Mouse (Mus musculus) embryonic fibroblast, embryonic 13.5 days (primary cell): ENCODE results near the gene Tmem185b. TPM values are rescaled to one million over a fixed set of nuclear protein-coding genes. Genes with fewer than 3 reads are reported as not detected.

Experiments
- H3K27ac ChIP-seq: 2 replicates; pipeline ENCODE4 v1.5.1; 2012; ENCODE audit warnings: low read length, control low read depth, inconsistent platforms; ENCODE audit not compliant: insufficient read depth
- H3K4me1 ChIP-seq: 2 replicates; pipeline ENCODE4 v1.6.1; 2011; ENCODE audit warnings: low read length; ENCODE audit not compliant: control insufficient read depth, insufficient read depth
- H3K4me3 ChIP-seq: 2 replicates; pipeline ENCODE4 v1.5.1; 2011; ENCODE audit warnings: mild to moderate bottlenecking, control low read depth, low read length; ENCODE audit not compliant: insufficient read depth
- CTCF ChIP-seq: IDR thresholded peaks from 2 replicates; pipeline ENCODE4 v1.5.1; 2011; ENCODE audit warnings: mild to moderate bottlenecking, control low read depth, low read length, moderate library complexity, borderline replicate concordance; ENCODE audit not compliant: insufficient read depth
- POLR2A ChIP-seq: IDR thresholded peaks from 2 replicates; pipeline ENCODE4 v1.6.1; 2011; ENCODE audit warnings: low read depth, mild to moderate bottlenecking, control low read depth, low read length, moderate library complexity
- polyA plus RNA-seq: library from polyadenylated mRNA; stranded (reverse); fragments of >200 nt; gene quantifications from 2 replicates; pipeline ENCODE4 v1.2.4, GENCODE M21; 2011; ENCODE audit warnings: low read depth; ENCODE audit not compliant: missing spikeins, insufficient read length

Tmem185b gene
- polyA plus RNA-seq, 1 experiment = 18.4 TPM

DNA sequence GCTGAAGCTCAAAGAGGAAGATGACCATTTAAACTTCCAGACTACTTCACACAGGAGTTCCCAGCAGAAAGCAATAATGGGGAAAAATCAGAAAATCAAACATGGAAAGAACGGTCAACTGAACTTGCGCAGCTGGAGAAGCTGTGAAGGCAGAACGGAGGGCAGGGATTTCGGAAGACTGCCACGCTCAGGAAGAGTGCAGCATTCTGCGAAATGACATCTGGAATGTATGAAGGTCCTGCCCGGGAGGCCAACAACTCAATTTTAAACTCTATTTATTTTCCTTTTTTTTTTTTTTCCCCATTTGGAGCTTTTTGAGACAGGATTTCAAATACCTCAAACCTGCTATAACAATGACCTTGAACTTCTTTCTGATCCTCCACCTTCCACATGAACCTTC is 35.2 kb upstream of the Tmem185b start:
- H3K4me1 ChIP-seq = peaks cover 7% of the 10 kb centered on the region
- H3K4me3 ChIP-seq = no peak overlapping the region
- no peak overlapping the region for H3K27ac ChIP-seq
- TF ChIP-seq CTCF (no peak), POLR2A (no peak)

DNA sequence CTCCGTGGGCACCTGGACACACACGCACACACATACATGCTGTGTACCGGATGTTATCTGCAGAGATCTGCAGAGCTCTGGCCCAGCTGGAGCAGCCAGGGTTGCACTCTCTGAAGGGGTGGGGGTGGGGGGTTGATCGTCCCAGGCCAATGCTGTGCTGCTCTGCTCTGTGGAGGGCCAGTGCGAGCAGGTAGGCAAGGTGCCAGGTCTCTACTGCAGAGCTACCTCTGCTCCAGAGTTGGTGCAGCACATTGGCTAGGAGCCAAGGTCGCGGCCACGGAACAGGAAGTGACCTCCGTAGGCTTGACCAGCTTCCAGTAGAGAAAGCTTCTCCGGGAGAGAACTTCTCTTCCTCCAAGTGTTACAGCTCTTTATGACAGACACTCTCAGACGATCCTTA is 33.9 kb upstream of the Tmem185b start:
- Histone ChIP-seq H3K4me3 (no peak overlapping the region), H3K27ac (no peak overlapping the region), H3K4me1 (peaks cover 7% of the 10 kb centered on the region)
- TF ChIP-seq CTCF (no peak), POLR2A (no peak)

DNA sequence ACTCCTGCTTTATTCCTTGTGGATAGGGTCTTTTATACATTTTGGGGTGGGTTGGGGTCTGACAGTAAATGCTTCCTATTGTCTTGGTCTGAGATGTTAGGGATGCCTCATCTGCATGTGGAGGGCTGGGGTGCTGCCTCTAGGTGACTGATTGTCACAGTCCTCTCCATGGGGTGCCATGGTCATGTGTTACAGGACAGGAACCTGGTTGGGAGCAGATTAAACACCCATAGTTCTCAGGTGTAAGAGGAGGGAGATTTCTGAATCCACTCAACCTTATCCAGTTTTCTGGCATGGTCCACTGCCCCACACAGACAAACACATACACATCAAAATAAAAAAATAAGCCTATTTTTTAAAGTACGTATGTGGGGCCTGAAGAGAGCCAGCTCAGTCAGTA is 33.5 kb upstream of the Tmem185b start:
- TF ChIP-seq POLR2A (no peak), CTCF (no peak)
- Histone ChIP-seq H3K4me1 (peaks cover 7% of the 10 kb centered on the region), H3K4me3 (no peak overlapping the region), H3K27ac (no peak overlapping the region)

DNA sequence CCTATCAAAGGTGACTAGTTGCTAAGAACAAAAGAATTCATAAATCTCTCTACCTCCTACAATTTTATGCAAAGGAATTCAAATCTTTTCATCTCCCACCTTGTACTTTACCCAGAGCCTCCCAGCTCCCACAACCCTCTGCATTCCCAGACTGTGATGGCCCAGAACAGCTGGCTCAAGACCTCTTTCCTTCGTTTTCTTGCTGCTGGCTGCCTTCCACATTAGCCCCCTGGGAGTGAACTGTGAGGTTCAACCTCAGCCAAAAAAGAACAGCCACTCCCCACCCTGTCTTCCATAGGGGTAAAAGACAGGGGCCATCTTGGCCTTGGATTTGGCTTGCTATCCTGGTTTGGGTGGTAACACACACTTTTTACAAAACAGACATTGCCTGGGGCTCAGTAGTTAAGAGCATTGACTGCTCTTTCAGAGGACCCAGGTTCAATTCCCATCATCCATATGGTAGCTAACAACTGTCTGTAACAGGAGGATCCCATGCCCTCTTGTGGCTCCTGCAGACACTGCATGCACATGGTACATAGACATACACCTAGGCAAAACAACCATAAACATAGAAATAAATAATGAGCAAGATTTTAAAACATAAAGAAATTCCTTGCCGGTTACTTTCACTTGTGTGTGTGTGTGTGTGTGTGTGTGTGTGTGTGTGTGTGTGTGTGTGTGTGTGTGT is 31.8 kb upstream of the Tmem185b start:
- Histone ChIP-seq H3K4me1 (peaks cover 7% of the 10 kb centered on the region), H3K27ac (no peak overlapping the region), H3K4me3 (no peak overlapping the region)
- TF ChIP-seq POLR2A (no peak), CTCF (no peak; the same call in 1 of the 2 replicates)

DNA sequence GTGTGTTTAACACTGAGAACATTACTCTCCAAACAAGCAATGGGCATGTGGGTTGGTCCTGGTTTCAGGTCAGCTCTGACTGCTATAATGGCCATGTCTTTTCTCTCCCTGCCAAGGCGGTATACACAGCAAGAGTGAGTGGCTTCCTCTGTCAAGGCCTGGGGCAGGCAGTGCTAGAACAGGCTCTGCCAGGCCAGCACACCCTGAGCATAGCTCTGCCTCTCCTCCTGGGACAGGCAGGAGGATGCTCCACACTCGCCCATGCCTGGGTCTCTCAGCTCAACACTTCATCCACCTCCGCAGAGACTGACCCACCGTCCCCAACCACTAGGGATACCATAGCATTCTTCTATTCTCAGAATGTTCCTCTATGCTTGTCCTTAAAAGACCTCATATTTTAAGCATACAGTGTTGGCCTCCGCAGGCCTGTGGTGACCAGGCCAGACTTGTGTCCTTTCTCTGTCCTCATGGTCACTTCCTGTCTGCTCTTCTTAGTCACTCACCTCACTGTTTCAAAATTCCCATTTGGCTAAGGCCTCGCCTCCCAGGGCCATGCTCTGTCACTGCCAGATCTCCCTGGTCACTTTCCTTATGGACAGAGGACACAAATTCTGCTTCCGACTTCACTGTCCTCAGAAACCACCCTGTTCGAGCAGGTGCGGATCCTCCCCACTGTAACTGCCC is 31.1 kb upstream of the Tmem185b start:
- TF ChIP-seq CTCF = no peak
- TF ChIP-seq POLR2A = no peak
- H3K4me3 ChIP-seq = no peak overlapping the region

DNA sequence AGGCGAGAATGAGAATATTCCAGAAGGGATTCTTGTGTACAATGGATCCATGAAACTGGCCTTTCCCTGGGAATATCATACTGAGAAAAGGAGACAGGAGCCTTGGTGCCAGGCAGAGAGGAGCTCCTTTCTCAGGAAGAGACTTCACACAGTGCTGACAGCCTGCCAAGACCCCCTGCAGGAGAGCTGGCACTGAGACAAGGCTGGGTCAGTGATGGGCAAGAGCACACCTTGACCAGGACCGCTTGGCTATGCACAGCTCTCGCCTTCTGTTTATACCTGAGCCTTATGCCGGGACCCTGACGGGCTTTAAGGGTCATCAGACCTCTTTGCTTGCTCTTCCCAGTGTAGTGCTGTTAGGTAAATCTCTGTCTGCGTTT is 30.6 kb upstream of the Tmem185b start:
- TF ChIP-seq POLR2A (no peak), CTCF (no peak)
- Histone ChIP-seq H3K27ac (no peak overlapping the region), H3K4me3 (no peak overlapping the region), H3K4me1 (peaks cover 7% of the 10 kb centered on the region)

More for the DNA sequence above, 31.1 kb upstream of the Tmem185b start:
- no peak overlapping the region for H3K27ac ChIP-seq
- peaks cover 7% of the 10 kb centered on the region for H3K4me1 ChIP-seq

- Histone ChIP-seq H3K27ac (no peak overlapping the region), H3K4me3 (no peak overlapping the region), H3K4me1 (peaks cover under 1% of the 10 kb centered on the region)
- no peak for TF ChIP-seq POLR2A
- TF ChIP-seq CTCF = no peak
Observed at GRCm38 (mm10) chr1:119497346-119498004, 28.5 kb upstream of the Tmem185b start.

DNA sequence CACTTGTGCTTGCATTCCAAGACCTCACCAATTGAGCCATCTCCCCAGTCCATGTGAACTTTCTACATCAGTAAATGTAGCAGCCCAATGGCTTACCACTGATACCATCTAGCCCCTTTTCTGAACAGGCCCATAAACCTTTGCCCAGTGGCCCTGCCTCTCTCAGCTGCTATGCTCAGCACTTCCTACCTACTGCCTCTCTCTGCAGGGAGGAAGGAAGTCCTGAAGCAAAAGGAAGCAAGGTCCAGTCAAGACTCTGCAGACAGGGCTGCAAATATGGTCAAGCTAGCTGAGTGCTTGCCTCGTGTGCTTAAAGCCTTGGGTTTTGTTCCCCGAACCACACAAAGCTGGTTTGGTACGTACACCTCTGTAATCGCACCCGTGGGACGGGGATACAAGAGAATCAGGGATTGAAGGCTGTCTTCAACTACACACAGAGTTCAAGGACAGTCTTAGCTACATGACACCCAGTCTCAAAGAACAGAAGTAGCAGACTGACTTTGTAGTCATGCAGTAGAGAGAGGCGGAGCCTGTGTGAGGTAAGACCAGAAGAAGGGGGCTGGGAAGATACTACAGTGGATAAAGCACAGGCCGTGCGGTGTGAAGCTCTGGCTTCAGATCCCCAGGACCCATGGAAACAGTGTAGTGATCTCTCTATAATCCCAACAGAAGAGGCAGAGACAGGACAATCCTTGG is 27.3 kb upstream of the Tmem185b start:
- no peaks in the 10 kb centered on the region for H3K4me1 ChIP-seq
- no peak overlapping the region for H3K27ac ChIP-seq
- no peak overlapping the region for H3K4me3 ChIP-seq
- TF ChIP-seq CTCF (no peak), POLR2A (no peak)

DNA sequence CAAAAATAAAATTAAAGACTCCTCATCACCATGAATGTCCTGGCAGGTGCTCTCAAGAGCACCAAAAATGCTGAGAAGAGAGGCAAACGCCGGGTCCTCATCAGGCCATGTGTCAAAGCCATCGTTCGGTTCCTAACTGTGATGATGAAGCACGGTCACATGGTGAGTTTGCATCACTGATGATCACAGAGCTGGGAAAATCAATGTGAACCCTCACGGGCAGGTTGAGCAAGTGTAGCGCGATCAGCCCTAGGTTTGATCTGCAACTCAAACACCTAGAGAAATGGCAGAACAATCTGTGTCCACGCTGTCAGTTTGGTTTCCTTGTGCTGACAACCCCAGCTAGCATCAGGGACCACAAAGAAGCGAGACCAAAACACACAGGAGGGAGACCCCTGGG is 26.5 kb upstream of the Tmem185b start:
- H3K4me3 ChIP-seq = no peak overlapping the region
- H3K4me1 ChIP-seq = no peaks in the 10 kb centered on the region
- no peak overlapping the region for H3K27ac ChIP-seq
- TF ChIP-seq POLR2A (no peak), CTCF (no peak)
